Mouse (Mus musculus): ENCODE measurements at regions not wholly inside any gene's neighbourhood (a gene's known extent, or its start where the extent isn't known, plus 50 kb on each side); places are given as distances from the start of the nearest gene placed in this dataset.

DNA sequence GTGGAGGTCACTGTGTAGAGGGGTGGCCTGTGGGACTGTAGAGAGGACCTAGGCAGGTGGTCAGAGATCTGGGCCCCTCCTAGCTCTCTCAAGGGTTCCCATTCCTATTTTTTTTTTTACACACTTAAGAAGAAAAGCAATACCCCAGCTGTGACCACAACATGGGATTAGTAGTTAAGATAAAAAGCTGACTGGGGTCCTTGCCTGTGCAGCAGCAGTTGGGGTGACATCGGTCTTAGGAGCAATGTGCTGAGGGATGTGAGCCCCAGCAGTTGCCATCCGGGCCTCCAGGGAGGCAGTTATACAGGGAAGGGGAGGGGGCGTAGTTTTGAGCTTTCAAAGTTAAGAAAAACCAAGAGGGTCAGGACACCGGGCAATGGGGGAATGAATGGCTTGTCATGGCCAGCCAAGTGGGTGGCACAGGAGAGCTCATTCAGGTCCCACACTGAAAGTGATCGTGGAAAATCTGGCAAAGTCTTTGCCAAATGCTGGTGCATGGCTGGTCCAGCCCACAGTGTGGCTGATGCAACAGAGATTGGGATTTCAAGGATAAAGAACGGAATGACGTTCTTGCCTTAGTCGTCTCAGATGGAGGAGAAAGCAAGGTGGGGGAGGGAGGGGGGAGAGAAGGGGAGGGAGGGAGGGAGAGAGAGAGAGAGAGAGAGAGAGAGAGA is 118.2 kb upstream of the 1600014C23Rik start:
- Histone ChIP-seq H3K9me3 (no peaks in the 10 kb centered on the region), H3K9ac (no peak overlapping the region), H3K27me3 (peaks cover 25% of the 10 kb centered on the region; the same call in 1 of the 2 replicates), H3K27ac (no peak overlapping the region), H3K4me2 (no peak overlapping the region), H3K4me3 (no peak overlapping the region), H3K4me1 (replicated peaks) (peaks cover 8% of the 10 kb centered on the region), H3K36me3 (no peaks in the 10 kb centered on the region)
- no peak for ATAC-seq (ENCODE audit: low FRiP score)
- 49% methylated on average over 8 of the region's 8 CpGs for WGBS

DNA sequence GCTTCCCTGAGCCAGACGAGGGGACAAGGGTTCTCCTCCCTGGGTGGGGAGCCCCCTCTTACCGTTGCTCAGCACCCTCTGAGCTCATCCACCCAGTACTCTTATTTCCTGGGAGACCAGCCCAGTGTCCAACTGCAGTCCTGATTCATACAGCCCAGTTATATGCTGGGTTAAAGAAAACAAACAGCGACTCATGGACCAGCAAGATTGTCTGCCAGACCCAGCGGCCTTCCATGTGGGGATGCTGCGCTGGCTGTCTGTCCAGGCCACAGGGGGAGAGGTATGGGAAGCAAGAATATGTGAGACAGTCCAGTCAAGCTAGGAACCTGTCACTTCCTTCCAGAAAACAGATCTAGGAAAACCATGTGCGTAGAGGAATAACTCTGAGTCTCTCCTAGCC is 117.3 kb upstream of the 1600014C23Rik start:
- no peak overlapping the region for H3K9ac ChIP-seq
- H3K9me3 ChIP-seq = 0 out of 2 replicates have a peak, but pooled peaks cover under 1% of the 10 kb centered on the region
- peaks cover 25% of the 10 kb centered on the region; the same call in 1 of the 2 replicates for H3K27me3 ChIP-seq
- peaks cover 8% of the 10 kb centered on the region for H3K4me1 ChIP-seq (replicated peaks)
- no peak overlapping the region for H3K4me3 ChIP-seq
- no peaks in the 10 kb centered on the region for H3K36me3 ChIP-seq
- no peak overlapping the region for H3K4me2 ChIP-seq
- ATAC-seq (ENCODE audit: low FRiP score) = no peak
- H3K27ac ChIP-seq = no peak overlapping the region
- WGBS = 80% methylated on average over 6 of the region's 6 CpGs

DNA sequence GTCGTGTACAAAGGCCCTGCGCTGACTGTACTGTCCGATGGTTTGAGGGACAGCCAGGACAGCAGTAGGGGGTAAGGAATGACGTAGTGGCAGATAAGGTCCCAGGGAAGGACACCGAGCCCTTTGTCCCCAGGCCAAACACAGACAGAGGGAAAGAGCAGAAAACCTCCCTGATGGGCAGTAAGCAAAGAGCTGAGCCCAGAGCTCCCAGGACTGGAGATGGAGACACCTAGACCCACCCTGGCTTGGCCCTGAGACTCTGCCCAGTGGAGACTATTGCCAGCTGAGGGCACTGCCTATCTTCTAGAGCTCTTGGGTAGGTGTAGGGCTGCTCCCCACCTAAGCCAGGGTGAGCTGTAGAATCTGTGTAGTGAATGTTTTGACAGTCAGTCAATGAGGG is 116.5 kb upstream of the 1600014C23Rik start:
- Histone ChIP-seq H3K9me3 (0 out of 2 replicates have a peak, but pooled peaks cover 3% of the 10 kb centered on the region), H3K36me3 (no peaks in the 10 kb centered on the region), H3K4me1 (replicated peaks) (peaks cover 8% of the 10 kb centered on the region), H3K9ac (no peak overlapping the region), H3K4me3 (no peak overlapping the region), H3K4me2 (no peak overlapping the region), H3K27me3 (peaks cover 25% of the 10 kb centered on the region; the same call in 1 of the 2 replicates), H3K27ac (no peak overlapping the region)
- no peak for ATAC-seq (ENCODE audit: low FRiP score)
- 74% methylated on average over 5 of the region's 5 CpGs for WGBS

DNA sequence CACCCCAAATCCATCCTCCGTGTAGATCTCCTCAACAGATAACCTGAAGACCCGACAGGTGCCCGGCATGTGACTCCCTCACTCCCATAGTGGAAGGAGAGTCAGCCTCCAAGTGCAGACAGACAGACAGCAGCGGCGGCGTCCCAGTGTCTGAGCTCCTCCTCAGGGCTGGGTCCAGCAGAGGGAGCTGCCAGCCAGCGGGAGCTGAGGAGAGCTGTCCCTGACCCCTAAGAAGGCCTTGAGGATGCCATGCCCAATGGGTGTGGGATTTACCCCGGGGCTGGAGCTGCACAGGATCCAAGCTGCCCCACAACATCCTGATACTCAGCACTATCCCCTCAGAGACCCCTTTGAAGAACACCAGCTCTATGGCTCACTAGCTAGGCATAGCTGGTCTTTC is 115.0 kb upstream of the 1600014C23Rik start:
- Histone ChIP-seq H3K27me3 (peaks cover 25% of the 10 kb centered on the region; the same call in 1 of the 2 replicates), H3K4me2 (no peak overlapping the region), H3K4me1 (replicated peaks) (peaks cover 8% of the 10 kb centered on the region), H3K36me3 (no peaks in the 10 kb centered on the region), H3K9ac (no peak overlapping the region), H3K4me3 (no peak overlapping the region), H3K9me3 (0 out of 2 replicates have a peak, but pooled peaks cover 3% of the 10 kb centered on the region), H3K27ac (no peak overlapping the region)
- no peak for ATAC-seq (ENCODE audit: low FRiP score)
- 31% methylated on average over 8 of the region's 8 CpGs for WGBS

DNA sequence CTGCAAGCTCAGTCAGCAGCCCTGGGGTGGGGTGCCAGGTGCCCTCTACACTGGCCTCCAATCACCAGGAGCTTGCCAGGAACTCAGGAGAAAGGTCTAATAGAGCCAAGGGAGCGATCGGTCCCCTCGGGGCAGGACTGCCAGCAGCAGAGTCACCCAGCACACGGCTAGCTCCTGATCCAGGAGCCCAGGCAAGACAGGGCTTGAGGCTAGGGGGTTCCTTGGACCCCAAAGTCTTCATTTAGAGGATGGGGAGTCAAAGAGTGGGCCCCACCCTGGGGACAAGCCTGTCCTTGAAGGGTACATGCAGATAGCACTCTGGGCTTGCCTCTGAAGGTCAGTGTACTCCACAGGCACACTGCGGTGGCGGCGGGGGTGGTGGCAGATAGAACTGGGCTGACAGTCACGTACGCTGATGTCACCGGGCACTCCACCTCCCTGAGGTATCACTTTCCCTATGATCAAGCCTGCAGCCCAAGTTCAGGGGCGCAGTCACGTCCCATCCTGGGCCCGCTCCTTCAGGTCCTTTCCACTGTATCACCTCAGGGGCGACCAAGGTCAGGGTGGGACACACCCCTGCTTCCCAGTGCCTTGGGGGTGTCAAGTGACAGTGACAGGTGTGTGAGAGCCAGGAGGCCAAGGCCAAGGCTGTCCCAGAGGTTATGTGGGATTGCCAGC is 114.2 kb upstream of the 1600014C23Rik start:
- H3K4me1 ChIP-seq (replicated peaks) = peaks cover 6% of the 10 kb centered on the region
- no peak overlapping the region for H3K4me2 ChIP-seq
- H3K4me3 ChIP-seq = no peak overlapping the region
- peaks cover 25% of the 10 kb centered on the region; the same call in 1 of the 2 replicates for H3K27me3 ChIP-seq
- no peaks in the 10 kb centered on the region for H3K36me3 ChIP-seq
- H3K27ac ChIP-seq = no peak overlapping the region
- no peak overlapping the region for H3K9ac ChIP-seq
- H3K9me3 ChIP-seq = 0 out of 2 replicates have a peak, but pooled peaks cover 3% of the 10 kb centered on the region
- 90% methylated on average over 14 of the region's 14 CpGs for WGBS
- no peak for ATAC-seq (ENCODE audit: low FRiP score)

DNA sequence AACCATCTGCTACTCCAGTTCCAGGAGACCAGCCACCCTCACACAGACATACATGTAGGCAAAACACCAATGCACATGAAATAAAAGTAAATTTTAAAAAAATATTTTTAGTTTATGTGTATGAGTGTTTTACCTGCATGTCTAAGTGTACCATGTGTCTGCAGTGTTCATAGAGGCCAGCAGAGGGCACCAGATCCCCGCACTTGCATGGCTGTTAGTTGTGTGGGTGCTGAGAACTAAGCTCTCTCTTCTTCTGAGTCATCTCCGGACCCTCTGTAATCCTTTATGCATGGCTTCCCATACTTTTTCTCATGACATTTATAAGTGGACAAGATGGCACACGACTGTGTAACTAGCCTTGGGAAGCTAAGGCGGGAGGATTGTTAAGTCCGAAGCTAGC is 112.2 kb upstream of the 1600014C23Rik start:
- WGBS = 89% methylated on average over 5 of the region's 5 CpGs

DNA sequence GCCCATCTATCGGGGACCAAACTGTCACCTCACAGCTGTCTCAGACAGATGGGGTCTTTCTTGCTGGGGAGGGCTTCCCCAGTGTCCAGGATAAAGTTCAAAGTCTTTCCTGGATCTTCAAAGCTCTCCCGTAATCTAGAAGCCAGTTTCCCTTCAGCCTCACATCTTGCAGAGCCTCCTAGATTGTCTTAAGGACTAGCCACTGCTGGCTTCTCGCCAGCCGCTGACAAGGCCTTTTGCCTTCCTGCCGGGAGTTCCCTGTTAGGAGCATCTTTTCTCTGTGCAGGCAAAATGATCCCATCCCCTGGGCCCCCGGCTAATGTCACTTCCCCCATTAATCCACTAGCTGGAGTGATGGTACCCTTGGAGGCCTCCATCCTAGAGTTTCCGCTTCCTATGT is 103.1 kb upstream of the 1600014C23Rik start:
- 50% methylated on average over 7 of the region's 7 CpGs for WGBS
- H3K4me3 ChIP-seq = no peak overlapping the region
- H3K36me3 ChIP-seq = no peaks in the 10 kb centered on the region
- H3K27me3 ChIP-seq = 0 out of 2 replicates have a peak, but pooled peaks cover 3% of the 10 kb centered on the region
- H3K27ac ChIP-seq = no peak overlapping the region
- no peaks in the 10 kb centered on the region for H3K9me3 ChIP-seq
- peaks cover 13% of the 10 kb centered on the region for H3K4me1 ChIP-seq (replicated peaks)
- ATAC-seq (ENCODE audit: low FRiP score) = no peak
- H3K9ac ChIP-seq = 0 out of 2 replicates have a peak overlapping the region, but pooled peaks have one; percentile 35
- no peak overlapping the region for H3K4me2 ChIP-seq

More for the DNA sequence above, 112.2 kb upstream of the 1600014C23Rik start:
- Histone ChIP-seq H3K27ac (no peak overlapping the region), H3K4me2 (no peak overlapping the region), H3K9ac (no peak overlapping the region), H3K4me1 (replicated peaks) (no peaks in the 10 kb centered on the region), H3K4me3 (no peak overlapping the region), H3K36me3 (no peaks in the 10 kb centered on the region), H3K27me3 (peaks cover 22% of the 10 kb centered on the region; the same call in 1 of the 2 replicates), H3K9me3 (0 out of 2 replicates have a peak, but pooled peaks cover 3% of the 10 kb centered on the region)
- ATAC-seq (ENCODE audit: low FRiP score) = no peak

DNA sequence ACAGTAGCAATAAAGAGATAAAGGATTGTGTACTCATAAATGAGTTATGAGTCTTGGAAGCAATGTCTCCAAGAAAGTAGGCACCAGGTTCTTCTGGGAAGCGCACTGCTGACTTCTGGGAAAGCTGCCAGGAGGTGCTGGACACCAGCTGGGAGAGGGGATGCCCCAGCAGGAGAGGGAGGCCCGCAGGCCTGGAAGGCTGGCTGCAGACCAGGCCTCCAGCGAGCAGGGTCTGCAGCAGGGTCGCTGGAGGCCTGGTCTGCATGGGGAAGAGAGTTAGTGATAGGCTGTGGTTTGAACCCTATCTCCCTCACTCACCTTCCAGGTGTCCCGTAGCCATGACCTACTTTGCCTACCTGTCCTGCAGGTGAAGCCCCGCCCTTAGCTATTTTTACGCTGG is 102.6 kb upstream of the 1600014C23Rik start:
- H3K4me1 ChIP-seq (replicated peaks) = peaks cover 13% of the 10 kb centered on the region
- H3K36me3 ChIP-seq = no peaks in the 10 kb centered on the region
- 0 out of 2 replicates have a peak, but pooled peaks cover 3% of the 10 kb centered on the region for H3K27me3 ChIP-seq
- H3K9me3 ChIP-seq = peaks cover 2% of the 10 kb centered on the region; the same call in 1 of the 2 replicates
- H3K9ac ChIP-seq = no peak overlapping the region
- no peak for ATAC-seq (ENCODE audit: low FRiP score)
- H3K4me2 ChIP-seq = no peak overlapping the region
- H3K27ac ChIP-seq = no peak overlapping the region
- WGBS = 67% methylated on average over 7 of the region's 7 CpGs
- no peak overlapping the region for H3K4me3 ChIP-seq

DNA sequence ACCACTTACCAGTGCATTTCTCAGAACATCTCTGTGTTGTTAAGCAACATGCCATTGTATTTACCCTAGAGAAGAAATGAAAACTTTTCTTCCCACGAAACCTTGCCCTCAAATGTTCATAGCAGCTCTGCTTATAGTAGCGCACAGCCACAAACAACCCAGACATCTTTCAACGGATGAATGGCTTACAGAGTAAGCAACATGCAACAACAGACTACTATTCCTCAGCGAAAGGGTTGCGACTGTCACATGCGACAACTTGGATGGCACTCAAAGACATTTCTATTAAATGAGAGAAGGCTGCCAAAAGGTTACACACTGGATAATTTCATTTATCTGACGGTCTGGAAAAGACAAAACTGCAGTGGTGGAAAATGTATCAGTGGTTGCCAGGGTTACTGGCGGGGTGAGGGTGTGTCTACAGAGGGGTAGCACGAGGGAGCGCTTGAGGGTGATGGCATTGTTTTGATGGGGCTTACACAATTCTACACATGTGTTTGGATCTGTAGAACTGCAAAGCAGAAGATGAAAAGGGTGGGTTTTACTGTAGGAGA is 101.0 kb upstream of the 1600014C23Rik start:
- H3K9ac ChIP-seq = no peak overlapping the region
- H3K4me2 ChIP-seq = no peak overlapping the region
- peaks cover 15% of the 10 kb centered on the region; the same call in 1 of the 2 replicates for H3K9me3 ChIP-seq
- WGBS = 67% methylated on average over 10 of the region's 10 CpGs
- no peaks in the 10 kb centered on the region for H3K36me3 ChIP-seq
- no peak for ATAC-seq (ENCODE audit: low FRiP score)
- H3K27ac ChIP-seq = no peak overlapping the region
- H3K4me1 ChIP-seq (replicated peaks) = peaks cover 13% of the 10 kb centered on the region
- no peak overlapping the region for H3K4me3 ChIP-seq
- no peaks in the 10 kb centered on the region for H3K27me3 ChIP-seq

DNA sequence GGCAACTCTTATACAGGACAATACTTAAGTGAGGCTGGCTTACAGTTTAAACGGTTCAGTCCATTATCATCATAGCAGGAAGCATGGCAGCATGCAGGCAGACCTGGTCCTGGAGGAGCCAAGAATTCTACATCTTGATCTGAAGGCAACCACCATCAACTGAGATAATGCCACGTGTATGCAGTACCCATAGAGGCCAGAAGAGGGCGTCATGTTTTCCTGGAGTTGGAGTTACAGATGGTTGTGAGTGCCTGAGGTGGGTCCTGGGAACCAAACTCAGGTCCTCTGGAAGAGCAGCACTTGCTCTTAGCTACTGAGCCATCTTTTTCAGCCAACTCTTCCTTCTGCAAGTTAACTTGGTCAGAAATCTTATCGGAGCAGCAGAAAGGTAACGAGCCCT is 96.7 kb upstream of the 1600014C23Rik start:
- Histone ChIP-seq H3K4me2 (no peak overlapping the region), H3K9me3 (peaks cover 15% of the 10 kb centered on the region; the same call in 1 of the 2 replicates), H3K4me1 (replicated peaks) (peaks cover 5% of the 10 kb centered on the region), H3K4me3 (no peak overlapping the region), H3K36me3 (no peaks in the 10 kb centered on the region), H3K27me3 (no peaks in the 10 kb centered on the region), H3K27ac (no peak overlapping the region), H3K9ac (no peak overlapping the region)
- WGBS = 80% methylated on average over 5 of the region's 5 CpGs
- ATAC-seq (ENCODE audit: low FRiP score) = no peak

DNA sequence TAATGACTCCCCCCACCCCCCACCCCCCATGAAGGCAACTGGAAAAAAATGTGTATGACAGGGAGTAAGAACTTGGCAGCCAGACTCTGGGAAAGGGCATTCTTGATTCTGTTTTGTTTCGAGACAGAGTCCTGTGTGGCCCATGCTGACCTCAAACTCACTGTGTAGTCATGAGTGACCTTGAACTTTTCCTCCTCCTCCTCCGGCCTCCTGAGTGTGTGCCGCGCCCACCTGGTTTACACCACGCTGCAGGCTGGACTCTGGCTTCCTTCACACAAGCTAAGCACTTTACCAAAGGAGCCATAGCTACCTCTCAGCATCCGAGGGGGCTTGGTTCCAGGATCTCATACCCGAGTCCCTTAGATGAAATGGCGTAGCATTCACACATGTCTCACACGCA is 95.9 kb upstream of the 1600014C23Rik start:
- H3K27ac ChIP-seq = no peak overlapping the region
- H3K36me3 ChIP-seq = no peaks in the 10 kb centered on the region
- H3K4me1 ChIP-seq (replicated peaks) = peaks cover 9% of the 10 kb centered on the region
- no peak overlapping the region for H3K9ac ChIP-seq
- H3K4me2 ChIP-seq = no peak overlapping the region
- peaks cover 15% of the 10 kb centered on the region; the same call in 1 of the 2 replicates for H3K9me3 ChIP-seq
- H3K4me3 ChIP-seq = no peak overlapping the region
- no peak for ATAC-seq (ENCODE audit: low FRiP score)
- H3K27me3 ChIP-seq = no peaks in the 10 kb centered on the region
- whole genome bisulfite sequencing = 94% methylated on average over 9 of the region's 9 CpGs

DNA sequence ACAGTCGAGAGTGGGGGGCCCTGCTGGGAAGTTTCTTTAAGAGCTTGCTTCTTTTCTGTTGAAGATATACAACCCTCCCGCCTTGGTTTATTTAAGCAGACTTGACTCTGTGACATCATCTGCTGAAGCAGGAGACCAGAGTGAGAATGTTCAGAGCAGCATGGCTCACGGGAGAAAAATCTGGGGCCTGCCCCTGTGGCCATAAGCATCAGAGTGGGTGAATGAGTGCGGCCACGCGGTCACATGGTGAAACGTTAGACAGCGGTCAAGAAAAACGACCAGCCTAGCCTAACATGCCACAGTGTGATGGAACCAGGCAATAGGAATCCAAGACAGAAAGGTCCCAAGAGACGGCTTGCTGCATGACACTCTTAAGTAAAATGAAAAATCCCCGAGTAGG is 95.2 kb upstream of the 1600014C23Rik start:
- ATAC-seq (ENCODE audit: low FRiP score) = no peak
- H3K27me3 ChIP-seq = no peaks in the 10 kb centered on the region
- peaks cover 9% of the 10 kb centered on the region for H3K4me1 ChIP-seq (replicated peaks)
- no peak overlapping the region for H3K27ac ChIP-seq
- WGBS = 72% methylated on average over 11 of the region's 11 CpGs
- peaks cover 15% of the 10 kb centered on the region; the same call in 1 of the 2 replicates for H3K9me3 ChIP-seq
- no peaks in the 10 kb centered on the region for H3K36me3 ChIP-seq
- H3K4me2 ChIP-seq = no peak overlapping the region
- H3K9ac ChIP-seq = no peak overlapping the region
- no peak overlapping the region for H3K4me3 ChIP-seq

Data from hindbrain, embryonic 13.5 days (tissue).